Mouse (Mus musculus) gastrocnemius, postnatal 36 days (tissue): Measurements from ENCODE around the gene Lefty2. TPM values are rescaled to one million over a fixed set of nuclear protein-coding genes. Genes with fewer than 3 reads are reported as not detected.
"Not testable (repeated sequence)": the region's sequence is repeated elsewhere in the genome, so short reads cannot be mapped to it uniquely, and the experiment has no call there.

Experiments used
- DNase-seq, 2 experiments: peaks; one replicate each; pipeline ENCODE4 v3.0.0; 2022
- intact Hi-C: fragments of 180-260 bp; cut with DNase I; formaldehyde crosslinking; loops from one replicate; pipeline ENCODE4 v1.15.1; 2025
- total RNA-seq, 2 experiments: library from RNA; stranded (reverse); gene quantifications; 2 replicates each; pipeline ENCODE4 v1.2.3; 2021

The Lefty2 gene
- total RNA-seq, 2 experiments from 2014 or later, result not detected

DNA sequence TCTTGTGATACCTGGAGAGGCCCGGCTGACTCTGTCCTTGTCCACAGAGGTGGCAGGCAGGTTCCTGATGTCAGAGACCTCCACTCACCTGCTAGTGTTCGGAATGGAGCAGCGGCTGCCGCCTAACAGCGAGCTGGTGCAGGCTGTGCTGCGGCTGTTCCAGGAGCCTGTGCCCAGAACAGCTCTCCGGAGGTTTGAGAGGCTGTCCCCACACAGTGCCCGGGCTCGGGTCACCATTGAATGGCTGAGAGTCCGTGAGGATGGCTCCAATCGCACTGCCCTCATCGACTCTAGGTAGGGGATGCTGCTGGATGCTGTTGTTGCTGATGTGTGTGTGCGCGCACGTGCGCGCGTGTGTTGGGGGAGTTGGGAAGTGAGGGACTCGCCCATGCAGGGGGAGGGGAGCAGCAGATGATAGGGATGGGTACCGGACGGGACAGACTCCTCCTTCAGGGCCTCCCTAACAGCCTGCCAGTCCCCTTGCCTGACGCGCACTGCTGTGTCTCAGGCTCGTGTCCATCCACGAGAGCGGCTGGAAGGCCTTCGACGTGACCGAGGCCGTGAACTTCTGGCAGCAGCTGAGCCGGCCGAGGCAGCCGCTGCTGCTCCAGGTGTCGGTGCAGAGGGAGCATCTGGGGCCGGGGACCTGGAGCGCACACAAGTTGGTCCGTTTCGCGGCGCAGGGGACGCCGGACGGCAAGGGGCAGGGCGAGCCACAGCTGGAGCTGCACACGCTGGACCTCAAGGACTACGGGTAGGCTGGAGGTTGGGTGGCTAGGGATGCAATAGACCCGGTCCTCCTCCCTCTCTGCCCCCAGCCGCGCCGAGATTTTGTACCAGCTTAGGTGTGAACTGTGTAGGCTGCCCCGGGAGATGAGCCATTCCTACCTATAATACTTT lies 1.4 kb downstream of the Lefty2 start:
- intact Hi-C loops, DNase-seq: not testable (repeated sequence)

DNA sequence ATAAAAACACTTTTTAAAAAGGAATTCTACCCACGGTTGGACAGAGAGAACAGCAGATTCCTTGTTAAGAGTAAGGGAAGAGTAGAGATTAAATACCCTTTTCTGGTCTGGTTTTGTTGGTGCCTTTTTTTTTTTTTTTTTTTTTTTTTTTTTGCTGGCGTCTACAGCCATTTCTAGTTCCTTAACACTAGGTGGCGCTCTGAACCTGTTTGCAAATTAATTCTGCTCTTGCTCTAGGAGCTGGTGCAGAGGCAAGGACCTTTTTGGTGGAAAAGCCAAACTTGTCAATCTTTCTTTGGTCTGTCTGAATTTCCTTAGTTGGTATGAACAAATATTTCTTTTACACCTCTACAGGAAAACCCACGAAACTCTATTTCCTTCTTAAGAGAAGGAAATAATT lies 8.2 kb downstream of the Lefty2 start:
- intact Hi-C loops, result loop anchor here (1.0 kb wide), 1 partner anchor 73 kb away; no protein-coding TSS in a partner anchor
- DNase-seq, result no peak

DNA sequence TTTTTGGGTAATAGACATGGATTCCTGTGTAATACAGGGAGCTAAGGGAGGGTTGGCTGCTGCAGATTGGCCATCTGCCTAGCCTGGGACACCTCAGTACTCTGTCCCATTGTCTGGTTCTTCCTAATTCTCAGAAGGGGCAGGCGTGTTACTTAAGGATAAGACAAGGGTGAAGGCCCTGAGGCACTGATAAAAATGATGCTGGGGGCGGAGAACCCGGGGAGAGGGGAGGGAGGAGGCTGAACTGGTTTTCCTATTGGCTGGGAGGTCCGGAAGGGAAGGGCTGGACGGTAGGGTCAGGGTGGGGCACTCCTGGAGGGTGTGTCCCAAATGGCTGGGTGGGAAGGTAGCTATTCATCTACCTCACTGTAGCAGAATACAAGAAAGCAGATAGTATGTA lies 10.0 kb downstream of the Lefty2 start:
- DNase-seq, result no peak
- intact Hi-C loops, result no loop called here

DNA sequence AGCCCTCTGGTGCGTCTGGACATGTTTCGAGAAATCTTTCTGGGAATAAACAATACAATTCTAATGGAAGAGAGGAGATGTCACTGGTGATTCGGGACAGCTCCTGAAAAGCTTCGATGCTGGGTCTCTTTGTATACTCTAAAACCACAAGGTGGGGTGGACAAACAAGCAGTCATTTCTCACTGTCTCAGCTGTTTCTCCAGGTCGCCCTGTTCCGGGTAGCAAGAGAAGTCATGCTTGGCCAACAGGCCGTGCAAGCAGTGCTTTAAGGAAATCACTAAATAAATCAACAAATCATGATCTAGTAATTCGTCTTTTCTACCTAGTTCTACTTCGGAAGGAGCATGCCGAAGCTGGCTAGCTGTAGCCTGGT lies 10.7 kb downstream of the Lefty2 start:
- intact Hi-C loops, result no loop called here
- no peak for DNase-seq

DNA sequence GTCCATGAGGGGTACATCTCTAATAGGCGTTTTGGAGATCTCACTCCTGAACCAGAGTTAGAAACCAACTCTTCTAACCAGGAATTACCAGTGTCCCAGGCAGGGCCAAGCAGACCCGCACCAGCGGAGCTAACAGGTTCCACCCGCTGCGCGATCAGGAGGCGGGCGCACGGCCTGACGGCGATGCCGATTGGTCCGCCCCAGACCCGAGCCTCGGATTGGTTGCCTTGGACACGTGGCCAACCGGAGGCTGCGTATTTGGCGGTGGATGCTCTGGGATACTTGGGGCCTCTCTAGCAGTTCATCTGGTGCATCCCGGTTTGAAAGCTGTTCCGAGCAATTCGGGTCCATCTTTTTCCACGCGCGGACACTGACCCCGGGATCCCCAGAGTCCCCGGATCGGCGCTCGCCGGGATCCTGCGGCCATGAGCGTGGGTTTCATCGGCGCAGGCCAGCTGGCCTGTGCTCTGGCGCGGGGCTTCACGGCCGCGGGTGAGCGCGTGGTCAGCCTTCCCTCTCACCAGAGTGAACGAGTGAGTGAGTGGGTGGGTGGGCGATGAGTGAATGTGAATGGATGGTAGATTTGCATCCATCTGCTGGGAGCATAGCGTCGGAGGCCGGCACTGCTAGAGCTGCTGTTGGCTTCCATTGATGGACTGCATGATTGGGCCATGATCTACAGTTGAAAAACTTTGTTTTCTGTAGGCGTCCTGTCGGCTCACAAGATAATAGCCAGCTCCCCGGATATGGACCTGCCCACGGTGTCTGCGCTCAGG lies 11.3 kb downstream of the Lefty2 start, which contains the start of gene Pycr2:
Gene Pycr2 (plus strand): TSS at position 255 of the 776 bp plus-strand sequence.
- DNase-seq, result peak; percentile 90 to 92
- intact Hi-C loops, result no loop called here

DNA sequence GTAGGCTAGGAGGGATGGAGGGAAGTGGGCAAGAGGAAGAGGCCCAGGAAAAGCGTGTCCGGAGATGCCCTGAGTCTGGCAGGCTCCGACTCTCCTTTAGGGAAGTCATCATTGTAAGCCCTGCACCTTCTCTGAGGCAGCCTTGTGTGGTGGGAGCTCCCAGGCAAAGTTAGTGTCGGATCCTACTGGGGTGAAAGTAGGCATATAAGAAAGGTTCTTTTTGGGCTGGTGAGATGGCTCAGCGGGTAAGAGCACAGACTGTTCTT lies 11.8 kb downstream of the Lefty2 start:
- intact Hi-C loops, result no loop called here
- no peak for DNase-seq

DNA sequence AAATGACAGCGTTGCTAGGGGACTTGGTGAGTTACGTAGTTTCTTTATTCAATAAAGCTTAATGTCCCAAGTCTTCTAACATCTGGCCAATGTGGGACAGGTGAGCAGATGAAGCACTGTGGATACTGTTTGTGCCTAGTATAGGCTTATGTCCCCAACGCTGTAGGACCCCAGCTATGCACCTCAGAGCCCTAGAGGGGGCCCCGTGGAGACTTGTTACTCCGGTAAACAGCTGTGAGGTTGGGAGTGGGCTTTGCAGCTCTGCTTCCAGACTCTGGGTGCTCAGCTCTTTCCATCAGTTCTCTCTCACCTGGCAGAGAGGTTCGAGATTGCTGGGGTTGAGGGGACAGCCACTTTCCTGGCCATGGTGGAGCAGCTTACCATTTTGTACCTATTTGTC lies 12.4 kb downstream of the Lefty2 start:
- intact Hi-C loops, result no loop called here
- no peak for DNase-seq

DNA sequence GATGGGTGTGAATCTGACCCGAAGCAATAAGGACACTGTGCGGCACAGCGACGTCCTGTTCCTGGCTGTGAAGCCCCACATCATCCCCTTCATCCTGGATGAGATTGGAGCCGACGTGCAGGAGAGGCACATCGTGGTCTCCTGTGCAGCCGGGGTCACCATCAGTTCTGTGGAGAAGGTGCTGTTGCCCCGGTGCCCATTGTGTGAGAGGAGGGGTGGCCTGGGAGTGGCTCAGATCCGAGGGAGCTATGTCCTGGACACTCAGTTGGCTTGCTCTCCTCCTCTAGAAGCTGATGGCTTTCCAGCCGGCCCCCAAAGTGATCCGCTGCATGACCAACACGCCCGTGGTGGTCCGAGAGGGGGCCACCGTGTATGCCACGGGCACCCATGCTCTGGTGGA lies 13.0 kb downstream of the Lefty2 start:
- no peak for DNase-seq
- intact Hi-C loops, result no loop called here

DNA sequence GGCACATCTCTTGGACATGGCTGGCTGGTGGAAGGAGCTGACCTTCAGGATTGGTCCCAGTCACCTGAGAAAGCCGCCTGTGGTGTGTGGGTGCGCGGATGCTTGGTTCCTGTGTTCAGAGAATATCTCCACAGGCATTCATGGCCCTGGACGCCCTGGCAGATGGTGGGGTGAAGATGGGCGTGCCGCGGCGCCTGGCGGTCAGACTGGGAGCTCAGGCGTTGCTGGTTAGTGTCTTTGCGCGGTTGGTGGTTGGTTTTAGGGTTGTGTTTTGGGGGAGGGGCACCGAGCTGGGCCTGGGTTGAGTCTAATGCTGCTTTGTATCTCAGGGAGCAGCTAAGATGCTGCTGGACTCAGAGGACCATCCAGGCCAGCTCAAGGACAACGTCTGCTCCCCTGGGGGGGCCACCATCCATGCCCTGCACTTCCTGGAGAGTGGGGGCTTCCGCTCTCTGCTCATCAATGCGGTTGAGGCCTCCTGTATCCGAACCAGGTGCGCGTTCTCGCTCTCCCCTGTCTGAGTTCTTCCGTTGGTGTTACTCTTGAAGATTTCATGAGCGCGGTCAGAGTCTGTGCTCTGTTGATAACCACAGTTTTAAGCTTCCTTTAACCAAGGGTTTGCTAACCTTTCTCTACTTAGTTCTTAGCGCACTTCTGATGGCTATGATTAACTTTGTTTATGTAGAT lies 13.7 kb downstream of the Lefty2 start:
- no peak for DNase-seq
- intact Hi-C loops, result no loop called here

DNA sequence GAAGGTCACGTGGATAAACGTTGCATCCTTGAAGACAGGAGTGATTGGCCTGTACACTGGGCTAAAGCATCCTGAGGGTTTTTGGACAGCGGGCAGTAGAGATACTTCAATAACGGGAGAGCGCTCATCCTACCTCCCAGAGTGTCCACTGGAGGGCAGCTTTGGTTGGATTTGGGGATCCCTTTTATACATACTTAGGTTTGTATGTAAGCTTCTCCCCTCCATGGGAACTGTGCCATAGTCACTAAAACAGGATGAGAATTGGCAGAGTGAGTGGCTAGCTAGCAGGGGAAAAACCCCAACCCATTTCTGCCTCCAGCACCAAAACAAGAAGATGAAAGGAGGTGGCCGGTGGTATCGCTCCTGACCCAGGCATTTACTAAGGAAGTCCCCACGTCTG lies 18.2 kb downstream of the Lefty2 start:
- intact Hi-C loops, result no loop called here
- no peak for DNase-seq

DNA sequence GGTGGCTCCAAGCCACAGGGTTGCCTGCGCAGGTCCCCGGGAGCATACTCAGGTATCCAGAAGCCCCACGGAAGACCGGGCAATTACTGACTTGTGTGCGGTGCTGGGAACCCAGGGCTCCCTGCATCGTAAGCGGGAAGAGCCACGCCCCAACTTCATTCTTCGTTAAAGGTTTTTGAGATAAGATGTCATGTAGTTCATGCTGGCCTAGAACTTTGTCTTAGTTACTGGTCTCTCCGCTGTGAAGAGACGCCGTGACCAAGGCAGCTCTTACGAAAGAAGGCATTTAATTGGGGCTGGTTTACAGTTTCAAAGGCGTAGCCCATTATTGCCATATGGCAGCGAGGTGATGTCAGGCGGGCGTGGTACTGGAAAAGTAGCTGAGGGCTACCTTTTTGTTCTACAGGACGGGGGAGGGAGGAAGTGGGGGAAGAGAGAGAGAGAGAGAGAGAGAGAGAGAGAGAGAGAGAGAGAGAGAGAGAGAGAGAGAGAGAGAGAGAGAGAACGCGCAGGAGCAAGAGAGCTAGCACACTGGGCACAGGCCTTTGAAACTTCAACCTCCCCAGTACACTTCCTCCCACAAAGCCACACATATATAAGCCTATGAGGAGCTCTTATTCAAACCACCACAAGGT lies 18.9 kb downstream of the Lefty2 start:
- DNase-seq, result no peak
- intact Hi-C loops, result no loop called here

DNA sequence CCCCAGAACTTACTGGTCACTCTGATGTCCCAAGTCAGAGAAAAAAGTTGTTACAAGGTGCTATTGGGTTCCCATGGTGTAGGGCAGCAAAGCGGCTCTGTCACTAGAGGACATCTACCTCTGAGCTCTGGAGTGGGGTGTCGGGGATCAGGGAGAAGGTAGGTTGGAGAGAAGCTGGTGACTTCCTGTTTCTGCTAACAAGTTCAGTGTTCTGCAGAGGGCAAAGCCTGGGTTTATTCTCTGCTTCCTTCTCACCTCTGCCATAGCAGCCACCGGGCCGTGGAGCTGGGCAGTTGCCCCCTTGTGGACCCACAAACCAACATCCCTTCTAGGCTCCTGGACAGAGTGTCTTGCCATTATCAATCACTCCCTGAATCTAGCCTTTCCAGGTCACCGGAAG lies 19.9 kb downstream of the Lefty2 start:
- intact Hi-C loops, result no loop called here
- no peak for DNase-seq

DNA sequence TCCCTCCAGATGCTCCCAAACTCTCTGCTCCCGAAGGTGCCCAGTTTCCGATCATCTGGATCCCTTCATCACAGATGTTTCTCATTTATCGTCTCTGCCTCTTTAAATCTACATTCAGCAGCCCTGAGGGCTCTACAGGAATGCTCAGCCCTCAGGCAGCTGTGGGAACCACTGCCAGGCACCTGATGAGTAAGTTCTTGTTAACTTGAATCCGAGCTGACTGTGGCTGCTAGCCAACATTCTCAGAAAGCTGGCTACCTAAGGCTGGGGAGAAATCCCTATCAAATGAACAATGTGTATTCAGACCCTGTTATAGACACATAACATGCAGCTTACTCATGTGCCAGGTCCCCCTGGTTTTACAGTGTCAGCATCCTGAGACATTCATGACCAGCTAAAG lies 20.9 kb downstream of the Lefty2 start:
- intact Hi-C loops, result no loop called here
- no peak for DNase-seq

DNA sequence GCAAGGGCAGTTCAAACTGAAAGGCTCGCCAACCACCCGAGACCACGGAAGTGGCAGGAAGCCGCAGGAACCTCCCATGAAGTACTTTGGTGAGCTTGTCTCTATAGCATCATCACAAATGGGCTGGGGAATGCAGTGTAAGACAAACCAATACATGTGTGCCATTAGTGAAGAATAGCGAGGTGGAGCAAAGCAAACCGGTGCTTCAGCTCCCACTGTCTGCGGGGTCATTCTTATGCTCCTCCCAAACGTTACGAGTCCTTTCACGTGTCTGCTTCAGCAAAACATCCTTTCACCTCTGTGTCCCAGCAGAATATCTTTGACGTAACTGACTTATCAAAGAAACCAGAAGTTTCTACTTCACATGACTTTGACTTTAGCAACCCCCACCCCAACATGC lies 23.5 kb downstream of the Lefty2 start:
- intact Hi-C loops, result no loop called here
- DNase-seq, result no peak

DNA sequence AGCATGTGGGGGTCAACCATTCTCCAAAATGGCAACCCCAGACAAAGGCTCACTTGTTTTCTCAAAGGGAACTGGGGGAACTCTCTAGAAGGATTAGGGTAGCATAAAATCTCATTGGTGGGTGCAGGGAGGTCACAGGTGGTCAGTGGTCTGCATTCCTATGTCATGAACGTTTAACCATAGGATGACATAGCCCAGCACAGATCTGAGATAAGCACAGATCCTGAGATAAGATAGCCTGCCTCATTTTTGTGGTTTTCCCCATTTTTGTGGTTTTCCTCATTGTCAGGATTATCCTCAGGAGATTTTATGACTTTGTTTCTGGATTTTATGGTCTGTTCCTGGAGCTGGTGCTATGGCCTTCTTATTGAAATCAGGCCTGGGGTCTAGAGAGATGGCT lies 24.1 kb downstream of the Lefty2 start:
- no peak for DNase-seq
- intact Hi-C loops, result no loop called here

DNA sequence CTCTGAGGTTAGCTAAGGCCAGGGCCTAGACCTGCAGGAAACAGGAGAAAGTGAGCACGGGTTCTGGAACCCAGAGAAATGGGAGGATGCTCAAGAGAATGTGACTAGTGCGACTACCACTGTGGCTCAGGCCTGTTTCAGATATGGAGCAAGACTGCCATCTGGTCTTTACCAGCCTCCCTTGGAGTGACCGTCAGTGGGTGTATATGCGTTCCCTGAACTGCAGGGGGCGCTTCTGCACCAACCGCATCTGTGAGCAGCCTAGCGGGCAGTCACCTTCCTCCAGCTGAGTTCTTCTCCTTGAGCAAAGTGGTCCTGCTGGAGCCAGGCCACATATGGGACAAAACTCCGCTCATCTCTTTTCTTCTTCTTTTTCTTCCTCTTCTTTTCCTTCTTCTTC lies 26.8 kb downstream of the Lefty2 start:
- intact Hi-C loops, result no loop called here
- DNase-seq, result no peak

DNA sequence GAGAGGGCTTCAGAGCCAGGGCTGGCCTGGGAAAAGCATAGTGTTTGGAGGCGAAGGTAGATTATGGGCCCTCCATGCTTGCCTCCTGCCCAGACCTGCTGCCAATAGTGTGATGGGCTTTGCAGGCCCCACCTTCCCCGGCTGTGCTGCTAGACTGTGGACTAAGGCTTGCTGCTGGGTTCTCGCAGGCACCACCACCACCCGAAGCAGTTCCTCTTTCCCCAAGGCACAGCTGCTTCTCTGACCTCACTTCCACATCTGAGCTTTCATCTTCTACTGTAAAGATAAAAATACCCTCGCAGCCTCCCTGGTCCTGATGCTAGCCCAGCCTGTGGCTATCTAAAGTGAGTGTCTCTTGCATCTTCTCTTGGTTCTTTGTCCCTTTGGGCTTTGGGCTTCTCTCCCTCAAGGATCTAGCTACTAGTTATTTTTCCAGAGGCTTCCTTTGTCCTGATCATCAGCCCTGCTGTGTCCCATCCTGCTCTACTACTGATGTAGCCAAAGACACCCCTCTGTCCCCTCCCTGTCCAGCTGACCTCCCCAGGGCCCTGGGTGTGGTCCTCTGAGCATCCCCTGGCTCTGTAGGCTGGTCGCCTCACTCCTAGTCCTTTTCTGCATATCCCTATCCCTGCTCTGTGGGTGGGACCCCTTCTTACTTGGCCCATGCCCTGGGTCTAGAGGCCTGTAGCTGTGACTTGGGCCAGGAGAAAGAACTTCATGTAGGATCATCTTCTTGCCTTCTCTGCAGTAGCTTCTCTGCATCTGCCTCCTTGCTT lies 29.6 kb downstream of the Lefty2 start:
- no peak for DNase-seq
- intact Hi-C loops, result no loop called here

DNA sequence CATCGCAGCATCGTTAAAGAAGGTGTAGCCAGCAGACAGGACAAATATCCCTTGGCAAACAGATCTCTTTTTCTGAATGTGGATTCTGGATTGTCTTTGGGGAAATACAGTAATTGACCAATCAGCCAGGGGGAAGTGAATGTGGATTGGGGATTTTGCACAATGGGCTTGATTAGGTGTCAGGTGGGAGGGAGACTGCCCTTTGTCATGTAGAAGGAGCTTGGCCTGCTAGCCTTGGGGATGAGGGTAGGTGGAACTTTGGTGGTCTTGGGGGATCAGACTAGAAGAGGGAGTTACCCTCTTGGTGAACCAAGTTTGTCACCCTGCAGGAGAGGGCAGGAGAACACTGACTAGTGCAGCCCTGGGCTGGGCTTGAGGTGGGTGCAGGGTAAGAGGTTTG lies 31.8 kb downstream of the Lefty2 start:
- no peak for DNase-seq
- intact Hi-C loops, result no loop called here

DNA sequence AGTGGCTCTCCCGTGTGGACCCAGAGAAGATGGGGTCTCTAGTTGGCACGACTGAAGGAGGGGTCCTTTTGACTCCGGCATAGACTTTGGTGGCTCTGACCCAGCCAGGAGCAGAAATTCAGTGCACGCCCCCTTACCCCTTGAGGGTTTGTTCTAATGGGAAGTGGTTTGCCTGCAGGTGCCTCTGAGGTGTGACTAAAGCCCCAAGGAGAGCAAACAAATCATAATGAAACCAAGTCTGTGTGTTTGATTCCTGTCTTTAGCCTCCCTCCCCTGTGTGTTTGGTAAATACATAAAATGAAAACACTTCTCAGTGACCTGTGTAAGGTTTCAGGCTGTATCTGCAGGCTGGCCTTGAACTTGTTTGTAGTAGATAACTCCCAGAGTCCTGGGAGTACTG lies 33.4 kb downstream of the Lefty2 start:
- DNase-seq, result no peak
- intact Hi-C loops, result no loop called here

DNA sequence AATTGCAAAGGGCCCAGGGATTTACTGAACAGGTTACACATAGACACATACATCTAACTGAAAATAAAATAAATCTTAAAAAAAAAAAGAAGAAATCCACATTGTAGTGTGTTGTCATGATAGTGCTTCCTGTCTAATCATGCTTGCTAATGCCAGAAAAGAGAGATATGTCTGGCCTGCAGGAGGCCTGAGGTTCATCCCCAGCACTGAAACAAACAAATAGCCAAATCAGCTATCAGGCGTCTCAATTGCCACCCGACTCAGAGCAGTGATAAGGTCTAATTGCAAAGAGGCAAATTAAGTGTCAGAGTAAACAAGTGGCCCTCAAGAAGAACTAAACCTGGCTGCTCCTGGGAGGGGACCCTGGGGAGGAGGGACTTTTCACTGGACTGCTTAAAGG lies 36.7 kb downstream of the Lefty2 start:
- intact Hi-C loops, result no loop called here
- DNase-seq, result no peak
